ENCODE assay signal across 19 mouse cellular contexts in the genomic region with DNA sequence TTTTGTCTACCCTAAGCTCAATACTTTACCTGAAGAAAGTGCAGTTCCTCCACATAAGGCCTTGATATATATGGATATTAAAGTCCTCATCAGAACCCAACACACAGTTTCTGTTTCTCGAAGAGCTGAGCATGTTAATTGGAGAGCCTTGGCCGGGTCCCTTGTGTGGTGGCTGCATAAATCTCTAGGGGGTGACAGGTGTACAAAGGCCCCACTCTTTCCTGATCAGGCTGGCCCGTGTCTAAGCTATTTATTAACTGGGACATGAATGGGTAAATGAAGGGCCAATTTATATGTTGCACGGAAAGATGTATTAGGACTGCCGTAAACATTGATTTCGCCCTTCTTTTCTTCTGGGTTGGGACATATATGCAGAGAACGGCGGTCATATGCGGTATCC.
A peak's percentile ranks its signal among the peaks of the same experiment; 100 is the strongest.
DNase-seq lines count a peak whose midpoint lies in the region; ATAC-seq and TF ChIP-seq lines count a peak whose summit lies in the region.
"Had no signal": no experiment of that assay in that cellular context is flagged by ENCODE, and none has a peak within 500 bp of the region (broad histone marks: within the 10 kb centered on the region; RNA-seq: fewer than 3 reads in every experiment).

No protein-coding gene starts in this region.

- WGBS in kidney, embryonic 15.5 days: 43% methylated on average over 9 of the region's 9 CpGs
- 16% methylated on average over 9 of the region's 9 CpGs for WGBS in neural tube, embryonic 12.5 days
- WGBS in heart, embryonic 12.5 days: 79% methylated on average over 9 of the region's 9 CpGs

- no peaks in the 10 kb centered on the region for H3K9me3 ChIP-seq in kidney, embryonic 15.5 days (replicated peaks)
- H3K9me3 ChIP-seq in neural tube, embryonic 12.5 days: no peaks in the 10 kb centered on the region
- no peaks in the 10 kb centered on the region for H3K9me3 ChIP-seq in heart, embryonic 12.5 days (replicated peaks)
- H3K9me3 ChIP-seq: embryonic facial prominence, embryonic 10.5 days; forebrain, embryonic 13.5 days; heart, embryonic 13.5 days; hindbrain, embryonic 15.5 days had no signal

- no peaks in the 10 kb centered on the region for H3K36me3 ChIP-seq in kidney, embryonic 15.5 days
- no peaks in the 10 kb centered on the region for H3K36me3 ChIP-seq in neural tube, embryonic 12.5 days
- no peaks in the 10 kb centered on the region for H3K36me3 ChIP-seq in heart, embryonic 12.5 days
- H3K36me3 ChIP-seq: embryonic facial prominence, embryonic 10.5 days; heart, embryonic 13.5 days; hindbrain, embryonic 15.5 days had no signal

- H3K4me2 ChIP-seq in kidney, embryonic 15.5 days: no peak overlapping the region
- H3K4me2 ChIP-seq in neural tube, embryonic 12.5 days (replicated peaks): no peak overlapping the region
- H3K4me2 ChIP-seq in heart, embryonic 12.5 days: no peak overlapping the region
- H3K4me2 ChIP-seq: forebrain, embryonic 13.5 days; heart, embryonic 13.5 days; hindbrain, embryonic 15.5 days had no signal

- no peak for TF ChIP-seq POLR2A in brain, embryonic 14.5 days (IDR thresholded peaks at IDR 0.05; ENCODE audit: borderline replicate concordance, extremely low read depth, insufficient read depth, insufficient read length, poor library complexity, severe bottlenecking)

- DNase-seq in kidney, postnatal 4 days: no peak
- peak; percentile 41 for DNase-seq in brain, embryonic 14.5 days (ENCODE audit: low read depth)
- DNase-seq in embryo, embryonic 10.5 days (ENCODE audit: low spot score): peak; percentile 40
- no peak for DNase-seq in layer of hippocampus, postnatal 25 days (ENCODE audit: extremely low spot score in 1 of 2, low spot score in 1 of 2)
- DNase-seq: adrenal gland, adult 2 months; adrenal gland, postnatal 25 days; cerebellum, adult 2 months; cerebellum, postnatal 10 days; forebrain, postnatal 0 days; gastrocnemius, adult 2 months; gastrocnemius, postnatal 25 days; heart, postnatal 36 days had no signal

- no peak overlapping the region for H3K27ac ChIP-seq in kidney, embryonic 15.5 days
- no peak overlapping the region for H3K27ac ChIP-seq in neural tube, embryonic 12.5 days
- no peak overlapping the region for H3K27ac ChIP-seq in heart, embryonic 12.5 days (ENCODE audit: poor library complexity, severe bottlenecking)
- H3K27ac ChIP-seq: embryonic facial prominence, embryonic 10.5 days; forebrain, embryonic 13.5 days; gastrocnemius, adult 2 months; heart, embryonic 13.5 days; hindbrain, embryonic 15.5 days had no signal

- TF ChIP-seq CTCF in brain, embryonic 14.5 days (IDR thresholded peaks at IDR 0.05; ENCODE audit: borderline replicate concordance, extremely low read depth, insufficient read depth, insufficient read length): no peak

- peaks cover 11% of the 10 kb centered on the region for H3K4me1 ChIP-seq in kidney, embryonic 15.5 days
- H3K4me1 ChIP-seq in neural tube, embryonic 12.5 days: peaks cover 20% of the 10 kb centered on the region
- 0 out of 2 replicates have a peak, but pooled peaks cover 5% of the 10 kb centered on the region for H3K4me1 ChIP-seq in heart, embryonic 12.5 days (replicated peaks)
- H3K4me1 ChIP-seq: embryonic facial prominence, embryonic 10.5 days had no signal

- H3K27me3 ChIP-seq in kidney, embryonic 15.5 days: no peaks in the 10 kb centered on the region
- peaks cover 49% of the 10 kb centered on the region for H3K27me3 ChIP-seq in neural tube, embryonic 12.5 days (replicated peaks)
- peaks cover 3% of the 10 kb centered on the region; the same call in 1 of the 2 replicates for H3K27me3 ChIP-seq in heart, embryonic 12.5 days (replicated peaks)

- no peak overlapping the region for H3K4me3 ChIP-seq in kidney, embryonic 15.5 days (replicated peaks)
- H3K4me3 ChIP-seq in neural tube, embryonic 12.5 days: no peak overlapping the region
- no peak overlapping the region for H3K4me3 ChIP-seq in heart, embryonic 12.5 days
- H3K4me3 ChIP-seq: embryonic facial prominence, embryonic 10.5 days; forebrain, embryonic 13.5 days; gastrocnemius, adult 2 months; heart, embryonic 13.5 days; hindbrain, embryonic 15.5 days had no signal

- peak; percentile 70; the same call in 1 of the 2 replicates for ATAC-seq in kidney, embryonic 15.5 days (replicated peaks; ENCODE audit: low FRiP score)
- ATAC-seq in neural tube, embryonic 12.5 days (ENCODE audit: low FRiP score, low read depth): peak; percentile 79
- ATAC-seq in heart, embryonic 12.5 days (ENCODE audit: insufficient number of reproducible peaks, low FRiP score): no peak
- ATAC-seq: forebrain, embryonic 13.5 days; forebrain, postnatal 0 days had no signal

- H3K9ac ChIP-seq in kidney, embryonic 15.5 days: no peak overlapping the region
- no peak overlapping the region for H3K9ac ChIP-seq in neural tube, embryonic 12.5 days
- H3K9ac ChIP-seq in heart, embryonic 12.5 days: no peak overlapping the region
- H3K9ac ChIP-seq: forebrain, embryonic 13.5 days; forebrain, postnatal 0 days; heart, embryonic 13.5 days; hindbrain, embryonic 15.5 days had no signal

Comparison
In these comparisons a context has a peak if more than half of its experiments do, and no peak if none do; other contexts are left out.
1. DNase-seq: peak in brain, embryonic 14.5 days (single experiment) and embryo, embryonic 10.5 days (single experiment); none in kidney, postnatal 4 days (0 of 2) and layer of hippocampus, postnatal 25 days (0 of 2).